ENCODE assay signal across 10 mouse cellular contexts in genomic region chr11:12578999-12579576, GRCm38 (mm10).
DNase-seq lines count a peak whose midpoint lies in the region; ATAC-seq lines count a peak whose summit lies in the region.
"Had no signal": no experiment of that assay in that cellular context is flagged by ENCODE, and none has a peak within 500 bp of the region (broad histone marks: within the 10 kb centered on the region; RNA-seq: fewer than 3 reads in every experiment).

No protein-coding gene starts in this region.

- H3K9ac ChIP-seq in kidney, embryonic 16.5 days (replicated peaks; ENCODE audit: low read length) = no peak overlapping the region
- H3K9ac ChIP-seq in forebrain, embryonic 15.5 days (replicated peaks) = no peak overlapping the region
- H3K9ac ChIP-seq in midbrain, embryonic 11.5 days (ENCODE audit: low read length) = no peak overlapping the region
- H3K9ac ChIP-seq: embryonic facial prominence, embryonic 13.5 days; lung, embryonic 15.5 days had no signal

- ATAC-seq in kidney, embryonic 16.5 days (ENCODE audit: low FRiP score, low TSS enrichment) = no peak
- peak; percentile 66 for ATAC-seq in forebrain, embryonic 15.5 days (replicated peaks)
- peak; percentile 50 for ATAC-seq in midbrain, embryonic 11.5 days (ENCODE audit: low FRiP score)

- H3K4me2 ChIP-seq in kidney, embryonic 16.5 days (replicated peaks; ENCODE audit: low read depth, low read length) = no peak overlapping the region
- H3K4me2 ChIP-seq in forebrain, embryonic 15.5 days (replicated peaks) = 0 out of 2 replicates have a peak overlapping the region, but pooled peaks have one; percentile 10
- H3K4me2 ChIP-seq in midbrain, embryonic 11.5 days = no peak overlapping the region
- H3K4me2 ChIP-seq: embryonic facial prominence, embryonic 13.5 days; lung, embryonic 15.5 days had no signal

- no peaks in the 10 kb centered on the region for H3K27me3 ChIP-seq in kidney, embryonic 16.5 days (ENCODE audit: insufficient read depth, low read length)
- H3K27me3 ChIP-seq in forebrain, embryonic 15.5 days = no peaks in the 10 kb centered on the region
- H3K27me3 ChIP-seq in midbrain, embryonic 11.5 days (ENCODE audit: control insufficient read depth, insufficient read depth, low read length) = no peaks in the 10 kb centered on the region
- H3K27me3 ChIP-seq in heart, embryonic 10.5 days (ENCODE audit: insufficient read depth, poor library complexity, severe bottlenecking) = no peaks in the 10 kb centered on the region
- H3K27me3 ChIP-seq: embryonic facial prominence, embryonic 13.5 days; lung, embryonic 15.5 days had no signal

- no peak overlapping the region for H3K27ac ChIP-seq in kidney, embryonic 16.5 days (ENCODE audit: low read length)
- H3K27ac ChIP-seq in forebrain, embryonic 15.5 days (replicated peaks) = no peak overlapping the region
- no peak overlapping the region for H3K27ac ChIP-seq in midbrain, embryonic 11.5 days (ENCODE audit: low read depth, low read length)
- no peak overlapping the region for H3K27ac ChIP-seq in heart, embryonic 10.5 days
- H3K27ac ChIP-seq: embryonic facial prominence, embryonic 13.5 days; lung, embryonic 15.5 days had no signal

- WGBS in kidney, embryonic 16.5 days = 33% methylated on average over 14 of the region's 14 CpGs
- 25% methylated on average over 14 of the region's 14 CpGs for whole genome bisulfite sequencing in forebrain, embryonic 15.5 days
- 37% methylated on average over 14 of the region's 14 CpGs for WGBS in midbrain, embryonic 11.5 days
- WGBS in heart, embryonic 10.5 days = 45% methylated on average over 14 of the region's 14 CpGs

- peak; percentile 11 for DNase-seq in kidney, adult 18-20 months
- DNase-seq in adrenal gland, postnatal 14 days = peak; percentile 36
- DNase-seq in layer of hippocampus, postnatal 14 days (ENCODE audit: low spot score in 2 of 2) = peak; percentile 74 to 76
- peak; percentile 97 for DNase-seq in midbrain, embryonic 11.5 days (ENCODE audit: low spot score, missing footprints)
- DNase-seq in testis, postnatal 10 days (ENCODE audit: low spot score) = peak; percentile 75
- no peak for DNase-seq in heart, embryonic 10.5 days (ENCODE audit: low spot score)

- no peaks in the 10 kb centered on the region for H3K4me1 ChIP-seq in kidney, embryonic 16.5 days (ENCODE audit: insufficient read depth, low read length)
- H3K4me1 ChIP-seq in forebrain, embryonic 15.5 days = peaks cover 10% of the 10 kb centered on the region
- no peaks in the 10 kb centered on the region for H3K4me1 ChIP-seq in midbrain, embryonic 11.5 days (ENCODE audit: control insufficient read depth, insufficient read depth, low read length)
- H3K4me1 ChIP-seq in heart, embryonic 10.5 days = no peaks in the 10 kb centered on the region
- H3K4me1 ChIP-seq: embryonic facial prominence, embryonic 13.5 days; lung, embryonic 15.5 days had no signal

- H3K36me3 ChIP-seq in kidney, embryonic 16.5 days (ENCODE audit: insufficient read depth, low read length) = no peaks in the 10 kb centered on the region
- H3K36me3 ChIP-seq in forebrain, embryonic 15.5 days = no peaks in the 10 kb centered on the region
- no peaks in the 10 kb centered on the region for H3K36me3 ChIP-seq in midbrain, embryonic 11.5 days (ENCODE audit: control insufficient read depth, insufficient read depth, low read length)
- H3K36me3 ChIP-seq in heart, embryonic 10.5 days = no peaks in the 10 kb centered on the region
- H3K36me3 ChIP-seq: embryonic facial prominence, embryonic 13.5 days; lung, embryonic 15.5 days had no signal

- H3K4me3 ChIP-seq in kidney, embryonic 16.5 days (ENCODE audit: low read length) = no peak overlapping the region
- H3K4me3 ChIP-seq in forebrain, embryonic 15.5 days = no peak overlapping the region
- no peak overlapping the region for H3K4me3 ChIP-seq in midbrain, embryonic 11.5 days (ENCODE audit: low read depth, low read length)
- H3K4me3 ChIP-seq in heart, embryonic 10.5 days = no peak overlapping the region
- H3K4me3 ChIP-seq: embryonic facial prominence, embryonic 13.5 days; lung, embryonic 15.5 days had no signal

- H3K9me3 ChIP-seq in kidney, embryonic 16.5 days (ENCODE audit: low read length) = no peaks in the 10 kb centered on the region
- no peaks in the 10 kb centered on the region for H3K9me3 ChIP-seq in forebrain, embryonic 15.5 days
- no peaks in the 10 kb centered on the region for H3K9me3 ChIP-seq in midbrain, embryonic 11.5 days (ENCODE audit: control insufficient read depth, low read length)
- H3K9me3 ChIP-seq in heart, embryonic 10.5 days = no peaks in the 10 kb centered on the region
- H3K9me3 ChIP-seq: embryonic facial prominence, embryonic 13.5 days; lung, embryonic 15.5 days had no signal
